Mouse (Mus musculus) lung, postnatal 10 days (tissue): ENCODE data around the gene D130043K22Rik.

ENCODE experiments used
- DNase-seq: peaks from one replicate; pipeline ENCODE4 v3.0.0; 2021

D130043K22Rik gene

GRCm38 (mm10) chr13:24903412-24903811 is 58.5 kb downstream of the D130043K22Rik start:
- no peak for DNase-seq

GRCm38 (mm10) chr13:24905422-24905821 is 60.5 kb downstream of the D130043K22Rik start:
- DNase-seq: no peak

GRCm38 (mm10) chr13:24906831-24907570 is 62.1 kb downstream of the D130043K22Rik start:
- no peak for DNase-seq

- no peak for DNase-seq
Measured at GRCm38 (mm10) chr13:24909112-24909511, 64.2 kb downstream of the D130043K22Rik start.

- DNase-seq: no peak
Measured at GRCm38 (mm10) chr13:24913576-24913975, 68.6 kb downstream of the D130043K22Rik start.

GRCm38 (mm10) chr13:24914915-24915314 is 70.0 kb downstream of the D130043K22Rik start:
- DNase-seq: no peak

- DNase-seq: no peak
Measured at GRCm38 (mm10) chr13:24915831-24916230, 70.9 kb downstream of the D130043K22Rik start.

GRCm38 (mm10) chr13:24920333-24920977 is 75.5 kb downstream of the D130043K22Rik start:
- DNase-seq: peak; percentile 78

- DNase-seq: peak; percentile 48
Measured at GRCm38 (mm10) chr13:24921281-24921680, 76.3 kb downstream of the D130043K22Rik start.

- no peak for DNase-seq
Measured at GRCm38 (mm10) chr13:24923991-24924390, 79.1 kb downstream of the D130043K22Rik start.

GRCm38 (mm10) chr13:24930591-24930990 is 85.7 kb downstream of the D130043K22Rik start:
- DNase-seq: no peak

- no peak for DNase-seq
Measured at GRCm38 (mm10) chr13:24933199-24933598, 88.3 kb downstream of the D130043K22Rik start.

GRCm38 (mm10) chr13:24936772-24937107 is 91.8 kb downstream of the D130043K22Rik start:
- no peak for DNase-seq

- peak; percentile 82 for DNase-seq
Measured at GRCm38 (mm10) chr13:24937108-24937838, 92.3 kb downstream of the D130043K22Rik start, which contains the start of gene Aldh5a1. Aldh5a1 (minus strand) TSS chr13:24937661.

GRCm38 (mm10) chr13:24937839-24938166 is 92.9 kb downstream of the D130043K22Rik start:
- DNase-seq: no peak

- DNase-seq: peak; percentile 85
Measured at GRCm38 (mm10) chr13:24938683-24939082, 93.7 kb downstream of the D130043K22Rik start.

GRCm38 (mm10) chr13:24939472-24939871 is 94.5 kb downstream of the D130043K22Rik start:
- no peak for DNase-seq

- DNase-seq: no peak
Measured at GRCm38 (mm10) chr13:24942512-24943282, 97.8 kb downstream of the D130043K22Rik start, which contains the start of gene Gpld1. Gpld1 (plus strand) TSS chr13:24943152.

- DNase-seq: no peak
Measured at GRCm38 (mm10) chr13:24943303-24943702, 98.4 kb downstream of the D130043K22Rik start.

GRCm38 (mm10) chr13:24945567-24945966 is 100.6 kb downstream of the D130043K22Rik start:
- peak; percentile 33 for DNase-seq

GRCm38 (mm10) chr13:24947158-24947557 is 102.2 kb downstream of the D130043K22Rik start:
- no peak for DNase-seq

- no peak for DNase-seq
Measured at GRCm38 (mm10) chr13:24948870-24949269, 103.9 kb downstream of the D130043K22Rik start.
